Mouse (Mus musculus) intestine, embryonic 16.5 days (tissue): ENCODE measurements around the gene Mcm6. TPM values are rescaled to one million over a fixed set of nuclear protein-coding genes. Genes with fewer than 3 reads are reported as not detected.
A peak's percentile ranks its signal among the peaks of the same experiment; 100 is the strongest.

Source experiments
- ATAC-seq: fragments of 200-750 bp; cut with Nextera tagmentation; 2 replicates; pipeline ENCODE4 v1.8.0; 2017; ENCODE audit warnings: moderate TSS enrichment, moderate library complexity
- H3K27ac ChIP-seq: fragments of 300-500 bp; sonication (generic); 2 replicates; pipeline ENCODE4 v1.5.1; 2014; ENCODE audit warnings: mild to moderate bottlenecking, low read length
- H3K27me3 ChIP-seq: fragments of 300-500 bp; sonication (generic); replicated peaks from 2 replicates; pipeline ENCODE4 v1.6.1; 2014; ENCODE audit warnings: low read length, control low read depth, mixed read lengths; ENCODE audit not compliant: control insufficient read depth, insufficient read depth
- H3K36me3 ChIP-seq: fragments of 300-500 bp; sonication (generic); 2 replicates; pipeline ENCODE4 v1.6.1; 2014; ENCODE audit warnings: low read length, control low read depth; ENCODE audit not compliant: control insufficient read depth, insufficient read depth
- H3K4me1 ChIP-seq: fragments of 300-500 bp; sonication (generic); 2 replicates; pipeline ENCODE4 v1.6.1; 2014; ENCODE audit warnings: low read length, control low read depth, mixed read lengths; ENCODE audit not compliant: control insufficient read depth, insufficient read depth
- H3K4me2 ChIP-seq: fragments of 300-500 bp; sonication (generic); 2 replicates; pipeline ENCODE4 v1.6.1; 2014; ENCODE audit warnings: low read depth, low read length, control low read depth
- H3K4me3 ChIP-seq: fragments of 300-500 bp; sonication (generic); 2 replicates; pipeline ENCODE4 v1.5.1; 2014; ENCODE audit warnings: mild to moderate bottlenecking, low read length
- H3K9ac ChIP-seq: fragments of 300-500 bp; sonication (generic); 2 replicates; pipeline ENCODE4 v1.6.1; 2014; ENCODE audit warnings: low read depth, low read length
- H3K9me3 ChIP-seq: fragments of 300-500 bp; sonication (generic); 2 replicates; pipeline ENCODE4 v1.6.1; 2016; ENCODE audit warnings: low read length, control low read depth; ENCODE audit not compliant: control insufficient read depth
- WGBS: fragments of 180-500 bp; shearing (Covaris S2); extraction: QIAGEN DNeasy Blood & Tissue Kit; methylation state at CpG from one replicate; pipeline ENCODE4 v1.1.7; 2014; 5-methylcytosine and 5-hydroxymethylcytosine counted together
- polyA plus RNA-seq: library from polyadenylated mRNA; unstranded; fragments of >200 nt; fragmentation: Nextera tagmentation; extraction: Ambion mirVana; gene quantifications from 2 replicates; pipeline ENCODE4 v1.2.1, GENCODE M21; 2015

The Mcm6 gene
- polyA plus RNA-seq, 1 experiment from 2014 or later = 225 TPM

- Histone ChIP-seq H3K27me3 (no peaks in the 10 kb centered on the region), H3K27ac (peak overlapping the region; percentile 37; the same call in 1 of the 2 replicates), H3K4me2 (no peak overlapping the region), H3K9me3 (no peaks in the 10 kb centered on the region), H3K4me1 (no peaks in the 10 kb centered on the region), H3K36me3 (no peaks in the 10 kb centered on the region), H3K4me3 (no peak overlapping the region), H3K9ac (0 out of 2 replicates have a peak overlapping the region, but pooled peaks have one; percentile 14)
- 45% methylated on average over 4 of the region's 4 CpGs for WGBS
- peak; percentile 84 for ATAC-seq
Measured at GRCm38 (mm10) chr1:128314665-128315064, 44.8 kb downstream of the Mcm6 start.

GRCm38 (mm10) chr1:128309043-128309442 is 50.4 kb downstream of the Mcm6 start:
- H3K27me3 ChIP-seq = no peaks in the 10 kb centered on the region
- H3K36me3 ChIP-seq = no peaks in the 10 kb centered on the region
- ATAC-seq = no peak
- H3K27ac ChIP-seq = no peak overlapping the region
- 80% methylated on average over 3 of the region's 3 CpGs for WGBS
- no peaks in the 10 kb centered on the region for H3K4me1 ChIP-seq
- no peak overlapping the region for H3K4me3 ChIP-seq
- no peak overlapping the region for H3K4me2 ChIP-seq
- no peaks in the 10 kb centered on the region for H3K9me3 ChIP-seq
- no peak overlapping the region for H3K9ac ChIP-seq

GRCm38 (mm10) chr1:128303900-128304299 is 55.6 kb downstream of the Mcm6 start:
- Histone ChIP-seq H3K4me3 (no peak overlapping the region), H3K9me3 (no peaks in the 10 kb centered on the region), H3K27me3 (no peaks in the 10 kb centered on the region), H3K9ac (no peak overlapping the region), H3K36me3 (no peaks in the 10 kb centered on the region), H3K27ac (no peak overlapping the region), H3K4me2 (no peak overlapping the region), H3K4me1 (no peaks in the 10 kb centered on the region)
- no peak for ATAC-seq
- 90% methylated on average over 16 of the region's 16 CpGs for WGBS

- Histone ChIP-seq H3K4me3 (no peak overlapping the region), H3K9ac (no peak overlapping the region), H3K27ac (no peak overlapping the region), H3K4me1 (no peaks in the 10 kb centered on the region), H3K9me3 (no peaks in the 10 kb centered on the region), H3K36me3 (no peaks in the 10 kb centered on the region), H3K27me3 (no peaks in the 10 kb centered on the region), H3K4me2 (no peak overlapping the region)
- WGBS = 70% methylated on average over 5 of the region's 5 CpGs
- 0 out of 2 replicates have a peak, but pooled peaks have one; percentile 9 for ATAC-seq
Measured at GRCm38 (mm10) chr1:128295717-128296528, 63.5 kb downstream of the Mcm6 start.

GRCm38 (mm10) chr1:128295296-128295695 is 64.2 kb downstream of the Mcm6 start:
- Histone ChIP-seq H3K9me3 (no peaks in the 10 kb centered on the region), H3K4me1 (no peaks in the 10 kb centered on the region), H3K36me3 (no peaks in the 10 kb centered on the region), H3K4me2 (no peak overlapping the region), H3K27me3 (no peaks in the 10 kb centered on the region), H3K9ac (no peak overlapping the region), H3K4me3 (no peak overlapping the region), H3K27ac (no peak overlapping the region)
- no peak for ATAC-seq
- 74% methylated on average over 8 of the region's 8 CpGs for WGBS

- Histone ChIP-seq H3K9ac (no peak overlapping the region), H3K27me3 (no peaks in the 10 kb centered on the region), H3K9me3 (no peaks in the 10 kb centered on the region), H3K36me3 (no peaks in the 10 kb centered on the region), H3K4me3 (no peak overlapping the region), H3K4me1 (no peaks in the 10 kb centered on the region), H3K27ac (no peak overlapping the region), H3K4me2 (no peak overlapping the region)
- ATAC-seq = no peak
- WGBS = 83% methylated on average over 12 of the region's 12 CpGs
Measured at GRCm38 (mm10) chr1:128293524-128293923, 65.9 kb downstream of the Mcm6 start.

GRCm38 (mm10) chr1:128290295-128290694 is 69.2 kb downstream of the Mcm6 start:
- H3K27me3 ChIP-seq = no peaks in the 10 kb centered on the region
- H3K4me1 ChIP-seq = no peaks in the 10 kb centered on the region
- no peaks in the 10 kb centered on the region for H3K36me3 ChIP-seq
- no peak overlapping the region for H3K9ac ChIP-seq
- ATAC-seq = no peak
- H3K4me2 ChIP-seq = no peak overlapping the region
- 91% methylated on average over 5 of the region's 5 CpGs for WGBS
- no peaks in the 10 kb centered on the region for H3K9me3 ChIP-seq
- no peak overlapping the region for H3K27ac ChIP-seq
- no peak overlapping the region for H3K4me3 ChIP-seq

- H3K9me3 ChIP-seq = no peaks in the 10 kb centered on the region
- H3K4me2 ChIP-seq = no peak overlapping the region
- H3K36me3 ChIP-seq = peaks cover 1% of the 10 kb centered on the region; the same call in 1 of the 2 replicates
- no peak for ATAC-seq
- H3K4me3 ChIP-seq = no peak overlapping the region
- H3K27me3 ChIP-seq = no peaks in the 10 kb centered on the region
- 85% methylated on average over 9 of the region's 9 CpGs for WGBS
- no peaks in the 10 kb centered on the region for H3K4me1 ChIP-seq
- no peak overlapping the region for H3K27ac ChIP-seq
- H3K9ac ChIP-seq = no peak overlapping the region
Measured at GRCm38 (mm10) chr1:128285136-128285535, 74.3 kb downstream of the Mcm6 start.

GRCm38 (mm10) chr1:128284157-128284690 is 75.2 kb downstream of the Mcm6 start:
- Histone ChIP-seq H3K4me2 (no peak overlapping the region), H3K36me3 (peaks cover 7% of the 10 kb centered on the region), H3K4me1 (no peaks in the 10 kb centered on the region), H3K9me3 (no peaks in the 10 kb centered on the region), H3K9ac (no peak overlapping the region), H3K4me3 (no peak overlapping the region), H3K27me3 (no peaks in the 10 kb centered on the region), H3K27ac (no peak overlapping the region)
- ATAC-seq = no peak
- WGBS = 83% methylated on average over 8 of the region's 8 CpGs
